Comparison of ENCODE assay signal across 8 mouse cellular contexts in genomic region chr4:125265575-125265974, GRCm38 (mm10).
DNase-seq lines count a peak whose midpoint lies in the region; ATAC-seq and TF ChIP-seq lines count a peak whose summit lies in the region.

No protein-coding gene starts in this region.

- TF ChIP-seq CTCF in Patski (IDR thresholded peaks at IDR 0.05) = peak; percentile 60
- peak; percentile 78 for TF ChIP-seq CTCF in stomach, postnatal 0 days (IDR thresholded peaks at IDR 0.05; ENCODE audit: low read depth)

- no peaks in the 10 kb centered on the region for H3K9me3 ChIP-seq in heart, embryonic 10.5 days
- H3K9me3 ChIP-seq in stomach, postnatal 0 days (ENCODE audit: control insufficient read depth, low read length) = no peaks in the 10 kb centered on the region

- TF ChIP-seq EP300 in stomach, postnatal 0 days (optimal IDR thresholded peaks at IDR 0.05) = no peak

- no peaks in the 10 kb centered on the region for H3K36me3 ChIP-seq in heart, embryonic 10.5 days
- H3K36me3 ChIP-seq in stomach, postnatal 0 days (ENCODE audit: control insufficient read depth, insufficient read depth, low read length) = no peaks in the 10 kb centered on the region

- peak; percentile 38 for DNase-seq in heart, postnatal 4 days
- no peak for DNase-seq in heart, embryonic 10.5 days (ENCODE audit: low spot score)
- DNase-seq in 416B (ENCODE audit: low read depth) (peak; percentile 48), Patski (ENCODE audit: low read depth, low spot score) (no peak)
- DNase-seq in embryo, embryonic 11 days = peak; percentile 64
- DNase-seq in lung, postnatal 25 days (ENCODE audit: low spot score) = peak; percentile 4
- peak; percentile 35 for DNase-seq in stomach, postnatal 0 days (ENCODE audit: low spot score)
- DNase-seq in layer of hippocampus, adult 9-10 months (ENCODE audit: low spot score) = no peak

- CTCF ChIA-PET in Patski (lab: Charles Lee) = no interaction called here

- ATAC-seq in Patski = no peak
- no peak for ATAC-seq in stomach, postnatal 0 days (ENCODE audit: low FRiP score, low TSS enrichment)

- POLR2A ChIA-PET in Patski (lab: Charles Lee) = no interaction called here

- WGBS in heart, embryonic 10.5 days = 15% methylated on average over 5 of the region's 5 CpGs
- WGBS in stomach, postnatal 0 days = 14% methylated on average over 5 of the region's 5 CpGs

- H3K4me1 ChIP-seq in heart, embryonic 10.5 days = no peaks in the 10 kb centered on the region
- no peaks in the 10 kb centered on the region for H3K4me1 ChIP-seq in stomach, postnatal 0 days (replicated peaks; ENCODE audit: control insufficient read depth, insufficient read depth)

- H3K27ac ChIP-seq in heart, embryonic 10.5 days = no peak overlapping the region
- no peak overlapping the region for H3K27ac ChIP-seq in stomach, postnatal 0 days (replicated peaks)

- H3K4me3 ChIP-seq in heart, embryonic 10.5 days = no peak overlapping the region
- no peak overlapping the region for H3K4me3 ChIP-seq in stomach, postnatal 0 days (ENCODE audit: low read depth, low read length)

- H3K9ac ChIP-seq in stomach, postnatal 0 days (ENCODE audit: low read length) = no peak overlapping the region

- peaks cover 50% of the 10 kb centered on the region for H3K27me3 ChIP-seq in heart, embryonic 10.5 days (ENCODE audit: insufficient read depth, poor library complexity, severe bottlenecking)
- peaks cover 3% of the 10 kb centered on the region for H3K27me3 ChIP-seq in Patski
- no peaks in the 10 kb centered on the region for H3K27me3 ChIP-seq in stomach, postnatal 0 days (ENCODE audit: control insufficient read depth, insufficient read depth, low read length)

- in situ Hi-C loops in Patski (cut with MboI; ENCODE audit: low pct_unique_long_range_greater_than_20kb) = no loop called here

- no peak overlapping the region for H3K4me2 ChIP-seq in stomach, postnatal 0 days (replicated peaks; ENCODE audit: low read depth)

Comparison
In these comparisons a context has a peak if more than half of its experiments do, and no peak if none do; other contexts are left out.
1. DNase-seq: peak in heart, postnatal 4 days (single experiment), 416B (single experiment), embryo, embryonic 11 days (single experiment), lung, postnatal 25 days (single experiment) and stomach, postnatal 0 days (single experiment); none in heart, embryonic 10.5 days (single experiment), Patski (single experiment) and layer of hippocampus, adult 9-10 months (single experiment).